In the genomic region with DNA sequence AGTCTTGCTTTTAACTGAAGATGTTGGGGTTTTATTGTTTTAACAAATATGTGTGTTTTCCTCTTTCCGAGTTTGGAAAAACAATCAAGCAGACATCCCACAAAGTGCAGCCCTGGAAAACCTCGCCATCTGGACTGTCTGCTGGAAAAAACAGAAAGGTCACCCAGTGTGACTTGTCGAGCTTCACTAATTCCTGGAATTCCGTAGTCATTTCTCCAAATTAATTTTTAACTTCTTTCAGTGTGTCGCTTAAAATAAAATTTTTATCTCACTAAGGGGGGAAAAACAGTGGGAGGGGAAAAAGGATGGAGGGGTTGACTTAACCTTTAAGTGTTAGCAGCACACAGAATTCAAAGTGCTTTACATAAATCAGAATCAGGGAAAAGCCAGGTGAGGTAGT, we compare ENCODE assay signal across 18 mouse cellular contexts. TPM values are rescaled to one million over a fixed set of nuclear protein-coding genes. Genes with fewer than 3 reads are reported as not detected.
DNase-seq lines count a peak whose midpoint lies in the region; ATAC-seq lines count a peak whose summit lies in the region.
"Had no signal": no experiment of that assay in that cellular context is flagged by ENCODE, and none has a peak within 500 bp of the region (broad histone marks: within the 10 kb centered on the region; RNA-seq: fewer than 3 reads in every experiment).

No protein-coding gene starts in this region.

- peak; percentile 53 for DNase-seq in heart, adult 11 months
- no peak for DNase-seq in heart, embryonic 10.5 days (ENCODE audit: low spot score)
- DNase-seq in kidney, adult 11 months, result peak; percentile 74
- DNase-seq in limb, embryonic 10.5 days (ENCODE audit: low spot score), result no peak
- no peak for DNase-seq in neural tube, embryonic 10.5 days (ENCODE audit: extremely low spot score, low spot score)
- DNase-seq in left cerebral cortex, postnatal 10 days (ENCODE audit: extremely low spot score in 1 of 2, low spot score in 2 of 2), result no peak
- DNase-seq: adrenal gland, postnatal 10 days; cerebellum, adult 2 months; heart, postnatal 36 days; liver; lung, postnatal 4 days; thymus, postnatal 4 days had no signal

- H3K27ac ChIP-seq in heart, embryonic 10.5 days, result no peak overlapping the region
- H3K27ac ChIP-seq in kidney, embryonic 14.5 days (ENCODE audit: low read depth, low read length), result peak overlapping the region; percentile 73
- H3K27ac ChIP-seq in limb, embryonic 10.5 days, result peak overlapping the region; percentile 71; the same call in 1 of the 2 replicates
- H3K27ac ChIP-seq: layer of hippocampus, adult 2 months; left cerebral cortex, adult 2 months; midbrain, embryonic 13.5 days had no signal

- no peak overlapping the region for H3K4me3 ChIP-seq in heart, embryonic 10.5 days
- no peak overlapping the region for H3K4me3 ChIP-seq in kidney, embryonic 14.5 days (ENCODE audit: low read length)
- no peak overlapping the region for H3K4me3 ChIP-seq in limb, embryonic 10.5 days
- H3K4me3 ChIP-seq: heart, embryonic 12.5 days; layer of hippocampus, adult 2 months; left cerebral cortex, adult 2 months; midbrain, embryonic 13.5 days had no signal

- H3K36me3 ChIP-seq in heart, embryonic 10.5 days, result no peaks in the 10 kb centered on the region
- no peaks in the 10 kb centered on the region for H3K36me3 ChIP-seq in kidney, embryonic 14.5 days (ENCODE audit: control insufficient read depth, insufficient read depth, low read length)
- no peaks in the 10 kb centered on the region for H3K36me3 ChIP-seq in limb, embryonic 10.5 days
- H3K36me3 ChIP-seq: heart, embryonic 12.5 days; midbrain, embryonic 13.5 days had no signal

- 0 out of 2 replicates have a peak, but pooled peaks cover 4% of the 10 kb centered on the region for H3K9me3 ChIP-seq in heart, embryonic 10.5 days
- H3K9me3 ChIP-seq in kidney, embryonic 14.5 days (ENCODE audit: control insufficient read depth, low read length), result no peaks in the 10 kb centered on the region
- H3K9me3 ChIP-seq in limb, embryonic 10.5 days (replicated peaks), result 0 out of 2 replicates have a peak, but pooled peaks cover 3% of the 10 kb centered on the region

- 45% methylated on average over 5 of the region's 5 CpGs for WGBS in heart, embryonic 10.5 days
- WGBS in kidney, embryonic 14.5 days, result 6% methylated on average over 5 of the region's 5 CpGs
- 47% methylated on average over 5 of the region's 5 CpGs for WGBS in limb, embryonic 10.5 days

- H3K27me3 ChIP-seq in heart, embryonic 10.5 days (ENCODE audit: insufficient read depth, poor library complexity, severe bottlenecking), result no peaks in the 10 kb centered on the region
- no peaks in the 10 kb centered on the region for H3K27me3 ChIP-seq in kidney, embryonic 14.5 days (ENCODE audit: control insufficient read depth, insufficient read depth, low read length)
- no peaks in the 10 kb centered on the region for H3K27me3 ChIP-seq in limb, embryonic 10.5 days (ENCODE audit: low read depth, poor library complexity, severe bottlenecking)
- H3K27me3 ChIP-seq: heart, embryonic 12.5 days; midbrain, embryonic 13.5 days had no signal

- H3K9ac ChIP-seq in kidney, embryonic 14.5 days (ENCODE audit: low read depth, low read length), result no peak overlapping the region
- H3K9ac ChIP-seq: heart, embryonic 12.5 days; midbrain, embryonic 13.5 days had no signal

- no peak overlapping the region for H3K4me2 ChIP-seq in kidney, embryonic 14.5 days (replicated peaks; ENCODE audit: low read depth, low read length)
- H3K4me2 ChIP-seq: heart, embryonic 12.5 days; midbrain, embryonic 13.5 days had no signal

- H3K4me1 ChIP-seq in heart, embryonic 10.5 days, result peaks cover 13% of the 10 kb centered on the region
- peaks cover 16% of the 10 kb centered on the region for H3K4me1 ChIP-seq in kidney, embryonic 14.5 days (ENCODE audit: control insufficient read depth, insufficient read depth, low read length)
- peaks cover 17% of the 10 kb centered on the region for H3K4me1 ChIP-seq in limb, embryonic 10.5 days

- no peak for ATAC-seq in kidney, embryonic 14.5 days (ENCODE audit: low FRiP score, low TSS enrichment)
- ATAC-seq: forebrain, embryonic 14.5 days; midbrain, embryonic 13.5 days had no signal

- intact Hi-C loops in left cerebral cortex, postnatal 10 days (cut with DNase I), result no loop called here

RNA-seq across cellular contexts. Expression of gene Kl, which starts 39.8 kb away (rescaled TPM):
- polyA plus RNA-seq in heart, embryonic 10.5 days (2016; fragmentation: Nextera tagmentation; extraction: Ambion mirVana), result 0.10 and 0.18 TPM in 2 replicates
- 0.30 and 2.2 TPM in 2 replicates for polyA plus RNA-seq in kidney, embryonic 14.5 days (2014; fragmentation: Nextera tagmentation; extraction: Ambion mirVana)
- polyA plus RNA-seq in limb, embryonic 10.5 days (2016; fragmentation: Nextera tagmentation; extraction: Ambion mirVana), result 0.04 TPM in 1 of 2 replicates, not detected in the other
- total RNA-seq in left cerebral cortex, postnatal 10 days (2021), result 1 to 10 TPM; 1.6 to 1.8 TPM

Comparison
In these comparisons a context has a peak if more than half of its experiments do, and no peak if none do; other contexts are left out.
1. DNase-seq: peak in heart, adult 11 months (single experiment) and kidney, adult 11 months (single experiment); none in heart, embryonic 10.5 days (single experiment), limb, embryonic 10.5 days (single experiment), neural tube, embryonic 10.5 days (single experiment) and left cerebral cortex, postnatal 10 days (0 of 2).